ENCODE assay signal across 7 mouse cellular contexts in the genomic region with DNA sequence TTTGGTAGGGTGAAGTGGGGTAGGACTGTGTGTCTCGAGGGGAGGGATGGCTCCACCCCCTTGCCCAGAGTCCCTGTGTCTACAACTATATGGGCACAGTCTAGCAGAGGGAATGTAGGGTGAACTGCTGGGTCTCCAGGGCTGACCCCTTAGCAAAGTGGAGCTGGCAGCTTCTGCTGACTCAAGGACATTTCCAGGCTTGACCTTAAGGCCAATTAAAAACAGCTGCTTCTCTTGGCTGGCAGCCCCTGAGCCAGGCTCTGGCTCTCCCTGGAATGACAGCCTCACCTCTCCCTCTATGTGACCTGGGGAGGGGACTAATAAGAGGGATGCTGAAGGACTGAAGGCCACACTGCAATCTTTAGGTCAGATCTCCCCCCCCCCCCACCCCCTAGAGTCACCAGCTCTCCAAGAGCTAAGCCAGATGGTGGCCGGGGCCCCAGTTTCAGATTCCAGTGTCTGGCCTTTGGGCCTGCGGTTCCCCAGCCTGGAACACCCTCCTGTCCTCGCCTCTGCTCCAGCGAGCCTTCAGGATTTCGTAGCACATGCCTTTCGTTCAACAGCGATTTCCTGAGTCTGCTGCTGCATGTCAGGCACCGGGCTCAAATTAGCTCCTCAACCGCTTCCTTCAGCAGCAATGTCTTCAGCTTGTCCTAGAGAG. TPM values are rescaled to one million over a fixed set of nuclear protein-coding genes. Genes with fewer than 3 reads are reported as not detected.
DNase-seq lines count a peak whose midpoint lies in the region; ATAC-seq lines count a peak whose summit lies in the region.

No protein-coding gene starts in this region.

- 0 out of 2 replicates have a peak overlapping the region, but pooled peaks have one; percentile 4 for H3K4me2 ChIP-seq in embryonic facial prominence, embryonic 15.5 days (replicated peaks)
- no peak overlapping the region for H3K4me2 ChIP-seq in heart, embryonic 16.5 days (ENCODE audit: low read depth, low read length)
- no peak overlapping the region for H3K4me2 ChIP-seq in midbrain, embryonic 15.5 days

- H3K36me3 ChIP-seq in embryonic facial prominence, embryonic 15.5 days: no peaks in the 10 kb centered on the region
- no peaks in the 10 kb centered on the region for H3K36me3 ChIP-seq in heart, embryonic 16.5 days (ENCODE audit: control insufficient read depth, insufficient read depth)
- no peaks in the 10 kb centered on the region for H3K36me3 ChIP-seq in midbrain, embryonic 15.5 days (replicated peaks)

- H3K27ac ChIP-seq in brown adipose tissue, adult 24 weeks (replicated peaks; ENCODE audit: low read depth, low read length): peak overlapping the region; percentile 10; the same call in 1 of the 2 replicates
- H3K27ac ChIP-seq in embryonic facial prominence, embryonic 15.5 days (replicated peaks): peak overlapping the region; percentile 55
- H3K27ac ChIP-seq in heart, embryonic 16.5 days (ENCODE audit: low read length): peak overlapping the region; percentile 66
- peak overlapping the region; percentile 31; the same call in 1 of the 2 replicates for H3K27ac ChIP-seq in midbrain, embryonic 15.5 days

- peaks cover 15% of the 10 kb centered on the region for H3K4me1 ChIP-seq in brown adipose tissue, adult 24 weeks (ENCODE audit: control insufficient read depth, insufficient read depth, insufficient read length, low read length)
- peaks cover 54% of the 10 kb centered on the region for H3K4me1 ChIP-seq in embryonic facial prominence, embryonic 15.5 days
- peaks cover 34% of the 10 kb centered on the region for H3K4me1 ChIP-seq in heart, embryonic 16.5 days (ENCODE audit: control insufficient read depth, insufficient read depth, low read length)
- peaks cover 24% of the 10 kb centered on the region for H3K4me1 ChIP-seq in midbrain, embryonic 15.5 days

- WGBS in embryonic facial prominence, embryonic 15.5 days: 15% methylated on average over 10 of the region's 10 CpGs
- WGBS in heart, embryonic 16.5 days: 10% methylated on average over 10 of the region's 10 CpGs
- WGBS in midbrain, embryonic 15.5 days: 33% methylated on average over 10 of the region's 10 CpGs

- no peak overlapping the region for H3K4me3 ChIP-seq in brown adipose tissue, adult 24 weeks (ENCODE audit: insufficient read depth, low read depth, low read length)
- no peak overlapping the region for H3K4me3 ChIP-seq in embryonic facial prominence, embryonic 15.5 days (replicated peaks)
- H3K4me3 ChIP-seq in heart, embryonic 16.5 days (ENCODE audit: low read length): no peak overlapping the region
- H3K4me3 ChIP-seq in midbrain, embryonic 15.5 days: no peak overlapping the region

- peak; percentile 53; the same call in 1 of the 2 replicates for ATAC-seq in embryonic facial prominence, embryonic 15.5 days (ENCODE audit: insufficient number of reproducible peaks, low FRiP score, low TSS enrichment, low read depth)
- ATAC-seq in heart, embryonic 16.5 days (replicated peaks; ENCODE audit: extremely low read depth, insufficient read depth, low FRiP score): no peak
- peak; percentile 11; the same call in 1 of the 2 replicates for ATAC-seq in midbrain, embryonic 15.5 days (replicated peaks)

- no peaks in the 10 kb centered on the region for H3K9me3 ChIP-seq in embryonic facial prominence, embryonic 15.5 days (replicated peaks)
- no peaks in the 10 kb centered on the region for H3K9me3 ChIP-seq in heart, embryonic 16.5 days (replicated peaks; ENCODE audit: control insufficient read depth, low read length)
- no peaks in the 10 kb centered on the region for H3K9me3 ChIP-seq in midbrain, embryonic 15.5 days

- H3K9ac ChIP-seq in embryonic facial prominence, embryonic 15.5 days: no peak overlapping the region
- peak overlapping the region; percentile 33; the same call in 1 of the 2 replicates for H3K9ac ChIP-seq in heart, embryonic 16.5 days (ENCODE audit: low read length)
- no peak overlapping the region for H3K9ac ChIP-seq in midbrain, embryonic 15.5 days

- H3K27me3 ChIP-seq in embryonic facial prominence, embryonic 15.5 days: no peaks in the 10 kb centered on the region
- no peaks in the 10 kb centered on the region for H3K27me3 ChIP-seq in heart, embryonic 16.5 days (ENCODE audit: control insufficient read depth, insufficient read depth, low read length)
- H3K27me3 ChIP-seq in midbrain, embryonic 15.5 days (replicated peaks): no peaks in the 10 kb centered on the region

- DNase-seq in kidney, postnatal 14 days: peak; percentile 81
- no peak for DNase-seq in layer of hippocampus, adult 18-20 months (ENCODE audit: low spot score in 2 of 2)
- DNase-seq in spleen, adult 18-20 months: no peak

RNA-seq across cellular contexts. Expression of a gene that starts 20.7 kb away (rescaled TPM):
- 2.6 and 3.7 TPM in 2 replicates for polyA plus RNA-seq in brown adipose tissue, adult 24 weeks (2012; ENCODE audit: insufficient read depth, insufficient read length, missing spikeins)
- 34.5 and 35.7 TPM in 2 replicates for polyA plus RNA-seq in embryonic facial prominence, embryonic 15.5 days (2015; fragmentation: Nextera tagmentation; extraction: Ambion mirVana)
- polyA plus RNA-seq in heart, embryonic 16.5 days (2015; fragmentation: Nextera tagmentation; extraction: Ambion mirVana): 6.4 and 9.9 TPM in 2 replicates
- 5.8 and 6.8 TPM in 2 replicates for polyA plus RNA-seq in midbrain, embryonic 15.5 days (2015; fragmentation: Nextera tagmentation; extraction: Ambion mirVana)
- total RNA-seq in layer of hippocampus, adult 18-20 months (2021): 1 to 10 TPM; 4.0 to 5.1 TPM

Comparison
In these comparisons a context has a peak if more than half of its experiments do, and no peak if none do; other contexts are left out.
1. H3K27ac ChIP-seq: peak in every context shown above with its lines; median percentile 66 in heart, embryonic 16.5 days; 55 in embryonic facial prominence, embryonic 15.5 days; 31 in midbrain, embryonic 15.5 days; 10 in brown adipose tissue, adult 24 weeks.